Mouse (Mus musculus): Measurements from ENCODE around the gene Upk1b.

DNA sequence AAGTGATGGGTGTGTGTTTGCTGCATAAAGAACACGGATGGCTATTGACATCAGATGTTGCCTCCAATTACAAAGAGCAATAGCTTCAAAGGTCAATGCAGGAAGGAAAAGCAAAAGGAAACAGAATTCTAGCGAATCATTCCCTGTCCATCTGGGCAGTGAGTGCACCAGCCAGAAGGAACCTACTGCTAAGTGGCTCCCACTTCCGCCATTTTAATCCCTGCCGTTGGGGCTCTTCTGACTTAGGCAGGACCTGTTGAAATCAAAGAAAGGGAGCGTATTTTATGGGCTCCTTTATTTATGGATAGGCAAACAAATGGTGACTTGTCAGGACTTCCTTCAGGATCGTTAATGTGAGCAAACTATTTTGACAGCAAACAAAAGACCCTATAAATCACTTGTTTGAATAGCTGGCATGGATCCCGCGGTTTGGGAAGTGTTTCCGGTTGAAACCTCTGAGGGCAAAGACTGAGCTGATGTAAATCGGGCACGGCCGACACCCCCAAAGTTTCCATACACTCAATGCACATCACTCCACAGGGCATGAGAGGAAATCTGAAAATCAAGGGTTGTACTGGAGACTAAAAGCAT is 27.1 kb downstream of the Upk1b start:
- TF ChIP-seq CTCF (IDR thresholded peaks at IDR 0.05; ENCODE audit: low read depth) (no peak), EP300 (IDR thresholded peaks at IDR 0.05; ENCODE audit: low read depth) (no peak)
